Mouse (Mus musculus): Measurements from ENCODE around the gene 1500009L16Rik.

The 1500009L16Rik gene

DNA sequence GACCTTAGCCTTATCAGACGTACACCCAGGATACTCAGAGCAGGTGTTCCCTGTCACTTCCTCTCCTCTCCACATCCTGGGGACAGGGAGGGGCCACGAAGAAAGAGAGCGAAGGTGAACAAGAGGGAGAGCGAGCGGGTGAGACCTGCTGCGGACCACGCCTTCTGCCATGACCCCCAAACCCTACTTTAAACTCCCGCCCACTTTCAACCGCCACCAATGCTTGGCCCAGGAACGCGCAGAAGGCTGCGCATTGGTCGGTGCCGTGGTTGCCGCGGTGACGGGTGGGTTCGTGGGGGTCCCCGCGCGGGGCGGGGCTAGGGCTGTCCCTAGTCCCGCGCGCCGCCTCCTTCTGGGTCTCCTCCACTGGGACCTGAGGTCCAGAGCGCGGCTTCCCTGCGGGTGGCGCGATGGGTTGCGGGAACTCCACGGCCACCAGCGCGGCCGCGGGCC is at the start of gene 1500009L16Rik:
TSS of gene 1500009L16Rik (plus strand) at position 287 of the 453 bp plus-strand sequence.
- DNase-seq (ENCODE audit: low read depth, low spot score): peak; percentile 74

DNA sequence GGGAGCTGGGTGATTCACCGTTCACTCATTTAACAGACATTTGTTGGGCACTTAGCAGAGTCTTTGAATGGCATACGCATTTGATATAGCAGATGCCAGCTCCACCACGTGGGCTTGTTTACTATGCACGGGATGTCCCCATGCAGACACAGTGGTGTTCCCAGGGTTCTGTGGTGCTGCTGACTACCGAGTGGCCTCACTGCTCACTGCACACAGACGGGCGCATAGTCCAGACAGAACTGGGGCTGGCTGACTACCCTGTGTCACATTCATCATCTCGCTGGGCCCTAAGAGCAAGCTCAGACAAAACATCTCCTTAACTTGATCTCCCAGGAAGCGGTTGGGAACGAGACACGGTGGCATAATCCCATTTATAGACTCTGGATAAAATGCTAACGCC is 41.3 kb upstream of the 1500009L16Rik start:
- no peak for DNase-seq (ENCODE audit: low read depth, low spot score)

DNA sequence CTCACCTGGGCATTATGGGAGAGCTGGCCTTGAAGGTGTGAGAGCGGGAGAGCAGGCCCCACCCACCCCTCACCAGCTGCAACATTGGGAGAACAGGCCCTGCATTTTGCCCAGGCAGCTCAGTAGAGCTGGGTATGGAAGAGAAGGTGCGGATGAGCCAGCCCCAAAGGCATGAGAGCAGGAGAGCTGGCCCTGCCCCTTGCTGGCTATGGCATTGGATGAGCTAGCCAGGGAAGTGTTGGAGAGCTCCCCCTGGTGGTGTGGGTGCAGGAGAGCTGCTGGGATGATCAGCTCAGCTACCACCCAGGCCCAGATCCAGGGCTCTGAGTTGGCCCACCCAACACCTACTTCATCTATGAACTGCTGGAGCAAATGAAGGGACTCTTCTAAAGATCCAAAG is 34.5 kb upstream of the 1500009L16Rik start:
- DNase-seq (ENCODE audit: low read depth, low spot score): no peak

GRCm38 (mm10) chr10:83692175-83692895 is 30.3 kb upstream of the 1500009L16Rik start:
- DNase-seq (ENCODE audit: low read depth, low spot score): no peak

- DNase-seq (ENCODE audit: low read depth, low spot score): no peak
These were observed 26.4 kb upstream of the 1500009L16Rik start for GRCm38 (mm10) chr10:83696226-83696625.

GRCm38 (mm10) chr10:83706628-83707027 is 16.0 kb upstream of the 1500009L16Rik start:
- DNase-seq (ENCODE audit: low read depth, low spot score): no peak

GRCm38 (mm10) chr10:83709920-83710319 is 12.7 kb upstream of the 1500009L16Rik start:
- DNase-seq (ENCODE audit: low read depth, low spot score): no peak

DNA sequence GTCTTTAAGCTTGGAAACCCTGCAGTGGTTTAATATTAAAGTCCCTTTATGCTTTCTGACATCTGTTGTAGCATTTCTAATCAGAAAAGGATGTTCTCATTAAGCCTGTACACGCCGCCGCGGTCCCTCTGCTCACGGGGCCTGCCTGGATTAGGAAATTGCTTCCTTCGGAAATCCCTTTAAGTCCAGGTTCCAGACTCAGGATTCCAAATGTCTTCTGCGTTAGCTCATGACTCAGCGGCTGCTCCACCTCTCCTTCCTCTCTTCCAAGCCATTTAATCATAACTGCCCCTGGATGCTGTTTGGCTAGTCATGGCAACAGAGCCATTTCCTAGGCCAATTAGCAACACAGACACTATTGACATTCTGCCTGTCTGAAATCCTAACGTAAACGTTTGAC is 10.9 kb upstream of the 1500009L16Rik start:
- no peak for DNase-seq (ENCODE audit: low read depth, low spot score)

GRCm38 (mm10) chr10:83718855-83719474 is 3.7 kb upstream of the 1500009L16Rik start:
- no peak for DNase-seq (ENCODE audit: low read depth, low spot score)

DNA sequence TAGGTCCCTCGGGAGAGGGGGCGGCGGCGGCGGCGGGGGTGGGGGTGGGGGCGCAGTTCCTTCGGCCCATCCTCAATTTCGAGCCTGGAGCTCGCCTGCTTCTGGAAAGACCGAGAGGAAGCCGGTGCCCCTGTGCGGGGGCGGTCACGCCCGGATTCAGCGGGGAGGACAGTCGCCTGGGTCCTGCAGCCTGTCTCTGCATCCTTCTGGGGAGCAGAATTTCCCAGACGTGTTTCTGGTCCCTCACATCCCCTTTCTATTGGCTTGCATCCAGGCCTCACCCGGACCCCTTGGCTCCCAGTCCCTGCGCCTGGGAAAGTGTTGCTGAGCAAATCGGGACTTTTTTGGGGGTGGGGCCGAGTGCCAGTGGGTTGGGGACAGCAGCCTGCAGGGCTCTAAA is 390 bp downstream of the 1500009L16Rik start:
- no peak for DNase-seq (ENCODE audit: low read depth, low spot score)

DNA sequence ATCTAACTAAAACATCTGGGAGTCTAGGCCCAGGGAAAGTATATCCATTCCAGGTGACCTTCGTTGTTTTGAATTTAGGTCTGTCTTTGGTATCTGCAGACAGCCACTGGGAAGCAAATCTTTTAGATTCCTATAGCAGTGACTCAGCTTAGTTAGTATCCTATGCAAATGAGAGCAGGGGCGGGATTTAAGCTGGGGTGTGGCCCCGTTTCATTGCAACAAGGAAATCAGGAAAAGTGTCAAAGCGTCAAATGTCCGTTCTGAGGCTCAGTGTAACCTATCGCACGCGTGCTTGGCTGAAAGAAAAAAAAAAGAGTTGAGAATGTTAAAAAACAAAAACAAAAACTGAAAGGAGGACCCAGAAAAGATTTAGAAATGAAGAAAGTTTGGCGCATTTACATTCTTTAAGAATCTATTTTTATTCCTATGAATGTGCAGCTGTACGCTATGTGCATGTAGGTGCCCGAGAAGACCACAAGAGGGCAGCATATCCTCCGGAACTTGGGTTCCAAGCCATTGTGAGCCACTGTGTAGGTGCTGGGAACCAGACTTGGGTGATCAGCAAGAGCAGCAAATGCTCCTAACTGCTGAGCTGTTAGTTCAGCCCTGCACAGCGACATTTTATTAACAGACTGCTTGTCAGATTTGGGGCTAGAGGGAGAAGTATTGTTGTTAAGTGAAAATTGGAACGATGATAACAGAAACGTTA is 1.8 kb downstream of the 1500009L16Rik start:
- no peak for DNase-seq (ENCODE audit: low read depth, low spot score)

DNA sequence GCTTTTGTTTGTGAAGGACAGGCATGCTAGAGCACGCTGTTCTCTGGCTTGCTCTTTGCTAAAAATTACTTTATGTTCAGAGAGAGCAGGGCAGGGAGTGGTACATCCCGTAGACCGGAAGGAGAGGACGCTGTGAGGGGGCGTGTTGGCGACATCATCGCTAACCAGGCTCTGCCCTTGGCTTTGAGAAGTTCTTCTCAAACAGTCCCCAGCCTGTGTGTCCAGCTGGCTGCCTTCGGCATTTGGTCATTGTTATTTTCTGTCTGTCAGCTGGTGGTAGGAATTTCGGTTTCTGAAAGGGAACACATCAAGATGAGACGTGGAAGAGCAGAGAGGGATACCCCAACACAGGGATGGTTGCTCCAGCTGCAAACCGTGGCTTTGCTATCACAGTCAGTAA is 3.5 kb downstream of the 1500009L16Rik start:
- peak; percentile 39 for DNase-seq (ENCODE audit: low read depth, low spot score)

- no peak for DNase-seq (ENCODE audit: low read depth, low spot score)
These were observed 5.2 kb downstream of the 1500009L16Rik start for GRCm38 (mm10) chr10:83727846-83728245.

GRCm38 (mm10) chr10:83728529-83728928 is 5.9 kb downstream of the 1500009L16Rik start:
- no peak for DNase-seq (ENCODE audit: low read depth, low spot score)

DNA sequence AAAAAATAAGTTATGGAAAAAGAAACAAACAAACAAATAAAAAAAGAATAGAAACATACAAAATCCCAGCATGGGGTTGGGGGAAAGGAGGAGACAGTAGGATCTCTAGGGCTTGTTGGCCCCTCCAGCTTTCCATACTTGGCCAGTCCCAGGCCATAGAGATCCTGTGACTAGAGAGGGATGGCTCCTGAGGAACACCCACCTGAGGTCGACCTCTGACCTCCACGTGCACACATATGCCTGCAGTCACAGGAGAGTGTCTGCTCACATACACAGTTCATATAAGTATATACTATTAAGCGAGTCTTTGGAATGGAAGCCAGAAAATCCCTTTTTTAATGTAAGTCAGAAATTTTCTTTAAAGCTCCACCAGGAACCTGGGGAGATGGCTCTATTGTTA is 6.4 kb downstream of the 1500009L16Rik start:
- DNase-seq (ENCODE audit: low read depth, low spot score): no peak

DNA sequence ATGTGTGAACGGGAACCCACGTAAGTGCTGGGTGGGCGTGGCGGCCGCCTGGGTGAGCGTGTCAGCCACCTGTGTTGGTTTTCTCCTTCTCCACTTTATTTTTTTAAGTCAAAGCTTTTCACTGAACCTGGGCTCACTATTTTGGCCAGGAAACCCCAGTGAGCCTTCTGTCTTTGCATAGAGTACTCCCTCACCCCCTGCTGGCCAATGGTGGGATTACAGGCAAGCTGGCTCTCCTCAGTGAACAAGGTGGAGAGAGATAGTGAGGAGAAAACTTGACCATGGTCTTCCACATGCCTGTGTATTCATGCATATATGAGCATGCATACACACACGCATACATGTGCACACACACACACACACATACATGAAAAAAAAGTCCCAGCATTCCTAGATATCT is 6.8 kb downstream of the 1500009L16Rik start:
- peak; percentile 90 for DNase-seq (ENCODE audit: low read depth, low spot score)

DNA sequence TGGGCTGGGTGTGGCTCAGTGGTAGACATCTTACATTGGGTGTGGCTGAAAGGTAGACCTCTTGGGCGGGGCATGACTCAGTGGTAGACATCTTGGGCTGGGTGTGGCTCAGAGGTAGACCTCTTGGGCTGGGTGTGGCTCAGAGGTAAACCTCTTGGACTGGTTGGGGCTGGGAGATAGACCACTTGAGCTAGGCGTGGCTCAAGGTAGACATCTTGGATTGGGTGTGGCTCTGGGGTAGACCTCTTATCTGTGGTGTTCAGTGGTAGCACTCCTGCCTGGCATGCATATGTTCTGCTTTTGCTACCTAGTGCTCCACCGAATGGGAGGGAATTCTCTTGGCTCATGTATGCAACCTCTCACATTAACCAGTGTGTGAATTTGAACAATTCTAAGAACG is 11.1 kb downstream of the 1500009L16Rik start:
- no peak for DNase-seq (ENCODE audit: low read depth, low spot score)

DNA sequence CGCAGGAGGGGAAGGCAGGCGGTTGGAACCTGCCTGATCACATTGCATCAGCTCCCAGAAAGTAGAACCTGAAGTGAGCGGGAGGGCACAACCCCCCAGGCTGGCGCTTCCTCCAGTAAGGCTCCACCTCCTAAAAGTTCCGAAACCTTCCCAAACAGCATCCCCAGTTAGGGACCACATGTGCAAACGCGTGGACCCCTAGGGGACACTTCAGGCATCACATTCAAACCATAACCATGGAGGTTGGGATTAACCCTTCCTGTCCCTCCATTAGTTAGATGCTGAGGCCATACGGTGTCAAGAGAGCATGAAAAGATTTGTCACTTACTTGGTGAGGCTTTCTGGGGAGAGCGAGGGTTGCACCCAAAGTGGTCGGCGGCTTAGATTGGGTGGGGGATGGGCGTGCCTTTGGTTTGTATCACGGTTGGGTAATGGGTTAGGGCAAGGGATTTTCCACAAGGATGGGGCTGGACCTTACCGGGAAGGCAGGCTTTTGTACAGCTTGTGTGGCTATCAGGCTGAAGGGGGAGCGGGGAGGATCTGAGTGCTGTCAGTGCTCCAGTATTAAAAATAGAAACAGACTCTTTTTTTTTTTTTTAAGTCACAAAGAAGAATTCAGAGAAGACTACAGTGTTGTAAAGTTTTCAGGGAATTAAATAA is 16.5 kb downstream of the 1500009L16Rik start:
- DNase-seq (ENCODE audit: low read depth, low spot score): no peak

- peak; percentile 88 for DNase-seq (ENCODE audit: low read depth, low spot score)
These were observed 22.0 kb downstream of the 1500009L16Rik start for GRCm38 (mm10) chr10:83744656-83745055.

DNA sequence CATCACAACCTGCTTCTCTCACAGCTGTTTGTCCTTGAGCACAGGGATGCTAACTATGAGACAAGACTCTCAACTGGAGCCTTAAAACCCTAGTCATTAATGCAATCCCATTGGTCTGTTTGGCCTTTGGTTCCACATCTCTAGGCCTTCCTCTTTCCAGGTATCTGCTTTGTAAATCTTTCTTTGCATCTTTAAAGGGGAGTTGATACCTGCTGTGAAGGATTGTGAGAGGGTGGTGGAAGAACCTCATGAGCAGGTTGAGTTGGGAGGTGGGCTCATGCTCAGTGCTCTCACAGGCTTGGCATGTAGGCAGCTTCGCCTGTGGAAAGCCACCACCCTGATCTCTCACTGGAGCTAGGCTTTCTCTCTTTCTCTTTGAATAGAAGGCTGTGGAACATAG is 30.4 kb downstream of the 1500009L16Rik start:
- no peak for DNase-seq (ENCODE audit: low read depth, low spot score)

- DNase-seq (ENCODE audit: low read depth, low spot score): no peak
These were observed 34.8 kb downstream of the 1500009L16Rik start for GRCm38 (mm10) chr10:83757343-83757962.

GRCm38 (mm10) chr10:83758732-83759131 is 36.1 kb downstream of the 1500009L16Rik start:
- peak; percentile 61 for DNase-seq (ENCODE audit: low read depth, low spot score)
